Mouse (Mus musculus) embryonic fibroblast, embryonic 13.5 days (primary cell): ENCODE data around the gene Odf3l2.

ENCODE experiments used
- CTCF ChIP-seq: IDR thresholded peaks from 2 replicates; pipeline ENCODE4 v1.5.1; 2011; ENCODE audit warnings: mild to moderate bottlenecking, control low read depth, low read length, moderate library complexity, borderline replicate concordance; ENCODE audit not compliant: insufficient read depth
- POLR2A ChIP-seq: IDR thresholded peaks from 2 replicates; pipeline ENCODE4 v1.6.1; 2011; ENCODE audit warnings: low read depth, mild to moderate bottlenecking, control low read depth, low read length, moderate library complexity

GRCm38 (mm10) chr10:79597936-79598230, 47.7 kb downstream of the Odf3l2 start:
- TF ChIP-seq POLR2A (no peak), CTCF (no peak)
